In genomic region chr14:106265290-106265689, GRCm38 (mm10) we compare ENCODE assay signal across 15 mouse cellular contexts.
"Had no signal": no experiment of that assay in that cellular context is flagged by ENCODE, and none has a peak within 500 bp of the region (broad histone marks: within the 10 kb centered on the region; RNA-seq: fewer than 3 reads in every experiment).

No protein-coding gene starts in this region.

- H3K9ac ChIP-seq: neural tube, embryonic 15.5 days; stomach, embryonic 15.5 days had no signal

- H3K27ac ChIP-seq: neural tube, embryonic 15.5 days; stomach, embryonic 15.5 days; stomach, postnatal 0 days had no signal

- H3K4me3 ChIP-seq: neural tube, embryonic 15.5 days; stomach, embryonic 15.5 days had no signal

- H3K9me3 ChIP-seq: neural tube, embryonic 15.5 days; stomach, embryonic 15.5 days had no signal

- H3K4me1 ChIP-seq: neural tube, embryonic 15.5 days; stomach, embryonic 15.5 days had no signal

- H3K27me3 ChIP-seq: neural tube, embryonic 15.5 days; stomach, embryonic 15.5 days had no signal

- DNase-seq: retina, postnatal 1 day; right cerebral cortex, adult 18-20 months; right cerebral cortex, postnatal 14 days; right cerebral cortex, postnatal 25 days; right cerebral cortex, postnatal 4 days; spleen, adult 18-20 months; thymus, adult 18-20 months; thymus, adult 2 months; thymus, postnatal 14 days; thymus, postnatal 25 days; thymus, postnatal 36 days; thymus, postnatal 4 days had no signal

- H3K36me3 ChIP-seq: neural tube, embryonic 15.5 days; stomach, embryonic 15.5 days had no signal

- H3K4me2 ChIP-seq: neural tube, embryonic 15.5 days; stomach, embryonic 15.5 days had no signal
